Mouse (Mus musculus) intestine, embryonic 15.5 days (tissue): Measurements from ENCODE around the gene D630045J12Rik. TPM values are rescaled to one million over a fixed set of nuclear protein-coding genes. Genes with fewer than 3 reads are reported as not detected.

Experiments used
- ATAC-seq: fragments of 200-750 bp; cut with Nextera tagmentation; 2 replicates; pipeline ENCODE4 v1.8.0; 2017; ENCODE audit warnings: moderate TSS enrichment, moderate library complexity
- H3K27ac ChIP-seq: fragments of 300-500 bp; sonication (generic); 2 replicates; pipeline ENCODE4 v1.5.1; 2015; ENCODE audit warnings: mild to moderate bottlenecking, inconsistent platforms
- H3K27me3 ChIP-seq: fragments of 300-500 bp; sonication (generic); replicated peaks from 2 replicates; pipeline ENCODE4 v1.6.1; 2015; ENCODE audit warnings: inconsistent platforms
- H3K36me3 ChIP-seq: fragments of 300-500 bp; sonication (generic); 2 replicates; pipeline ENCODE4 v1.6.1; 2015; ENCODE audit warnings: inconsistent platforms
- H3K4me1 ChIP-seq: fragments of 300-500 bp; sonication (generic); replicated peaks from 2 replicates; pipeline ENCODE4 v1.6.1; 2015; ENCODE audit warnings: inconsistent platforms
- H3K4me2 ChIP-seq: fragments of 300-500 bp; sonication (generic); replicated peaks from 2 replicates; pipeline ENCODE4 v1.6.1; 2015; ENCODE audit warnings: mild to moderate bottlenecking, inconsistent platforms
- H3K4me3 ChIP-seq: fragments of 300-500 bp; sonication (generic); replicated peaks from 2 replicates; pipeline ENCODE4 v1.5.1; 2015; ENCODE audit warnings: inconsistent platforms
- H3K9ac ChIP-seq: fragments of 300-500 bp; sonication (generic); 2 replicates; pipeline ENCODE4 v1.6.1; 2015; ENCODE audit warnings: inconsistent platforms
- H3K9me3 ChIP-seq: fragments of 300-500 bp; sonication (generic); 2 replicates; pipeline ENCODE4 v1.6.1; 2016; ENCODE audit warnings: inconsistent platforms
- WGBS: fragments of 180-500 bp; shearing (Covaris S2); methylation state at CpG from one replicate; pipeline ENCODE4 v1.1.7; 2015; 5-methylcytosine and 5-hydroxymethylcytosine counted together
- polyA plus RNA-seq: library from polyadenylated mRNA; unstranded; fragments of >200 nt; fragmentation: Nextera tagmentation; extraction: Ambion mirVana; gene quantifications from 2 replicates; pipeline ENCODE4 v1.2.1, GENCODE M21; 2015

The D630045J12Rik gene
- polyA plus RNA-seq, 1 experiment from 2014 or later, result 2.8 TPM

DNA sequence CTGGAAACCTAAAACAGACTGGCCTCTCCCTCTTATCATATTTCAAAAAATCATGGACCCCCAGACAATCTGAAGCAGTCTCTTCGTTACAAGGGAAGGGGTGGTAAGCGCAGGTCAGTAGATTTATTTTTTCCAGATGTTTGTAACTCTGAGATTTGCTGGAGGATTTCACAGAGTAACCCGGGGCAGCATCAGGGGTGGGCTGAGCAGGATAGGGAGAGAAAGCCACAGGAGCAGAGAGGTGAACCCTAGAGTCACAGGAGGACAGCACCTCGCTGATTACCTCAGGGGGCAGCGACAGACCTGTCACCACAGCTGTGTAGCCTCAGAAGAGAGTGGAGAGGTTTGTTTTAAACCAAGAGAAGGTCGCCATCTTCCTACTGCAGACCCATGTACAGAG lies 88.4 kb downstream of the D630045J12Rik start:
- Histone ChIP-seq H3K27me3 (no peaks in the 10 kb centered on the region), H3K9ac (no peak overlapping the region), H3K9me3 (no peaks in the 10 kb centered on the region), H3K4me2 (no peak overlapping the region), H3K4me1 (peaks cover 2% of the 10 kb centered on the region; the same call in 1 of the 2 replicates), H3K36me3 (0 out of 2 replicates have a peak, but pooled peaks cover 5% of the 10 kb centered on the region), H3K4me3 (no peak overlapping the region), H3K27ac (no peak overlapping the region)
- no peak for ATAC-seq
- 61% methylated on average over 6 of the region's 6 CpGs for WGBS

- ATAC-seq, result no peak
- H3K36me3 ChIP-seq, result 0 out of 2 replicates have a peak, but pooled peaks cover 5% of the 10 kb centered on the region
- H3K27ac ChIP-seq, result no peak overlapping the region
- no peaks in the 10 kb centered on the region for H3K27me3 ChIP-seq
- no peak overlapping the region for H3K4me3 ChIP-seq
- no peak overlapping the region for H3K9ac ChIP-seq
- H3K9me3 ChIP-seq, result no peaks in the 10 kb centered on the region
- no peak overlapping the region for H3K4me2 ChIP-seq
- 87% methylated on average over 6 of the region's 6 CpGs for WGBS
- H3K4me1 ChIP-seq, result peaks cover 3% of the 10 kb centered on the region; the same call in 1 of the 2 replicates
These were observed 89.1 kb downstream of the D630045J12Rik start for GRCm38 (mm10) chr6:38164705-38165104.

GRCm38 (mm10) chr6:38162825-38163504 lies 90.8 kb downstream of the D630045J12Rik start:
- no peaks in the 10 kb centered on the region for H3K27me3 ChIP-seq
- H3K27ac ChIP-seq, result no peak overlapping the region
- H3K4me3 ChIP-seq, result no peak overlapping the region
- H3K4me2 ChIP-seq, result no peak overlapping the region
- H3K4me1 ChIP-seq, result peaks cover 3% of the 10 kb centered on the region; the same call in 1 of the 2 replicates
- ATAC-seq, result no peak
- 62% methylated on average over 14 of the region's 14 CpGs for WGBS
- no peak overlapping the region for H3K9ac ChIP-seq
- H3K36me3 ChIP-seq, result no peaks in the 10 kb centered on the region
- H3K9me3 ChIP-seq, result no peaks in the 10 kb centered on the region

DNA sequence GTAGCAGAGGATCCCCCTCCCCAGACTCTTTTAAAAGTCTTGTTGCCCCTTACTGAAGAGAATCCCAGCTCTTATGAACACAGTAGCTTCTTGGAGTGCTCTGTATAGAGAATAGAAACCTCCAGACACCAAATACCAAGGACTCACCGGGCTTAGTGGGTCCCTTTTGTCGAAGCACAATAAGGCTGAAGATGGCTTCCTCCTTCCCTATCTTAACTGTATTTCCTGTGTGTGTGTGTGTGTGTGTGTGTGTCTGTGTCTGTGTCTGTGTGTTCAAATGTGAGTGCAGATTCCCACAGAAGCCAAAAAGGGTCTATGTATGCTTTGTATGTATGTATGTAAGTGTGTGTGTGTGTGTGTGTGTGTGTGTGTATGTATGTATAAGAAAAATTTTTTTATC lies 93.3 kb downstream of the D630045J12Rik start:
- Histone ChIP-seq H3K27me3 (no peaks in the 10 kb centered on the region), H3K36me3 (no peaks in the 10 kb centered on the region), H3K9ac (no peak overlapping the region), H3K4me1 (peaks cover 3% of the 10 kb centered on the region; the same call in 1 of the 2 replicates), H3K27ac (0 out of 2 replicates have a peak overlapping the region, but pooled peaks have one; percentile 32), H3K9me3 (no peaks in the 10 kb centered on the region), H3K4me3 (no peak overlapping the region), H3K4me2 (no peak overlapping the region)
- 0 out of 2 replicates have a peak, but pooled peaks have one; percentile 19 for ATAC-seq
- WGBS, result 64% methylated on average over 2 of the region's 2 CpGs

- H3K9me3 ChIP-seq, result no peaks in the 10 kb centered on the region
- peaks cover 3% of the 10 kb centered on the region; the same call in 1 of the 2 replicates for H3K4me1 ChIP-seq
- WGBS, result 9% methylated on average over 3 of the region's 3 CpGs
- H3K9ac ChIP-seq, result no peak overlapping the region
- no peaks in the 10 kb centered on the region for H3K36me3 ChIP-seq
- no peak overlapping the region for H3K4me3 ChIP-seq
- H3K27me3 ChIP-seq, result no peaks in the 10 kb centered on the region
- ATAC-seq, result peak; percentile 68
- H3K4me2 ChIP-seq, result no peak overlapping the region
- 0 out of 2 replicates have a peak overlapping the region, but pooled peaks have one; percentile 32 for H3K27ac ChIP-seq
These were observed 93.7 kb downstream of the D630045J12Rik start for GRCm38 (mm10) chr6:38160102-38160501.

GRCm38 (mm10) chr6:38159576-38159975 lies 94.2 kb downstream of the D630045J12Rik start:
- ATAC-seq, result 0 out of 2 replicates have a peak, but pooled peaks have one; percentile 24
- Histone ChIP-seq H3K27me3 (no peaks in the 10 kb centered on the region), H3K4me3 (no peak overlapping the region), H3K9ac (no peak overlapping the region), H3K4me2 (no peak overlapping the region), H3K4me1 (peaks cover 3% of the 10 kb centered on the region; the same call in 1 of the 2 replicates), H3K9me3 (no peaks in the 10 kb centered on the region), H3K27ac (no peak overlapping the region), H3K36me3 (no peaks in the 10 kb centered on the region)
- 94% methylated on average over 4 of the region's 4 CpGs for WGBS

- no peak overlapping the region for H3K4me3 ChIP-seq
- no peak overlapping the region for H3K4me2 ChIP-seq
- no peak for ATAC-seq
- H3K27ac ChIP-seq, result no peak overlapping the region
- H3K36me3 ChIP-seq, result no peaks in the 10 kb centered on the region
- H3K9me3 ChIP-seq, result no peaks in the 10 kb centered on the region
- H3K27me3 ChIP-seq, result no peaks in the 10 kb centered on the region
- no peak overlapping the region for H3K9ac ChIP-seq
- H3K4me1 ChIP-seq, result peaks cover 3% of the 10 kb centered on the region; the same call in 1 of the 2 replicates
- WGBS, result 85% methylated on average over 16 of the region's 16 CpGs
These were observed 95.9 kb downstream of the D630045J12Rik start for GRCm38 (mm10) chr6:38157925-38158324.

- WGBS, result 90% methylated on average over 5 of the region's 5 CpGs
These were observed 97.6 kb downstream of the D630045J12Rik start for GRCm38 (mm10) chr6:38156204-38156603.

GRCm38 (mm10) chr6:38152305-38152704 lies 101.5 kb downstream of the D630045J12Rik start:
- H3K27ac ChIP-seq, result no peak overlapping the region
- peak; percentile 53; the same call in 1 of the 2 replicates for ATAC-seq
- H3K4me1 ChIP-seq, result no peaks in the 10 kb centered on the region
- H3K27me3 ChIP-seq, result no peaks in the 10 kb centered on the region
- no peak overlapping the region for H3K4me3 ChIP-seq
- H3K9me3 ChIP-seq, result no peaks in the 10 kb centered on the region
- WGBS, result 67% methylated on average over 11 of the region's 11 CpGs
- no peaks in the 10 kb centered on the region for H3K36me3 ChIP-seq
- no peak overlapping the region for H3K9ac ChIP-seq
- no peak overlapping the region for H3K4me2 ChIP-seq

More at GRCm38 (mm10) chr6:38156204-38156603, 97.6 kb downstream of the D630045J12Rik start:
- no peak for ATAC-seq
- no peak overlapping the region for H3K27ac ChIP-seq
- H3K27me3 ChIP-seq, result no peaks in the 10 kb centered on the region
- no peaks in the 10 kb centered on the region for H3K9me3 ChIP-seq
- H3K36me3 ChIP-seq, result no peaks in the 10 kb centered on the region
- no peak overlapping the region for H3K4me3 ChIP-seq
- H3K9ac ChIP-seq, result no peak overlapping the region
- peaks cover 3% of the 10 kb centered on the region; the same call in 1 of the 2 replicates for H3K4me1 ChIP-seq
- no peak overlapping the region for H3K4me2 ChIP-seq

GRCm38 (mm10) chr6:38149483-38149882 lies 104.3 kb downstream of the D630045J12Rik start:
- Histone ChIP-seq H3K27ac (no peak overlapping the region), H3K27me3 (no peaks in the 10 kb centered on the region), H3K9ac (no peak overlapping the region), H3K36me3 (no peaks in the 10 kb centered on the region), H3K9me3 (no peaks in the 10 kb centered on the region), H3K4me3 (no peak overlapping the region), H3K4me2 (no peak overlapping the region), H3K4me1 (no peaks in the 10 kb centered on the region; the same call in 1 of the 2 replicates)
- WGBS, result 92% methylated on average over 19 of the region's 19 CpGs
- ATAC-seq, result no peak

- H3K27ac ChIP-seq, result no peak overlapping the region
- H3K9ac ChIP-seq, result no peak overlapping the region
- WGBS, result 92% methylated on average over 10 of the region's 10 CpGs
- H3K36me3 ChIP-seq, result no peaks in the 10 kb centered on the region
- no peaks in the 10 kb centered on the region for H3K9me3 ChIP-seq
- H3K4me3 ChIP-seq, result no peak overlapping the region
- peaks cover 3% of the 10 kb centered on the region for H3K4me1 ChIP-seq
- no peak for ATAC-seq
- H3K4me2 ChIP-seq, result no peak overlapping the region
- H3K27me3 ChIP-seq, result no peaks in the 10 kb centered on the region
These were observed 105.2 kb downstream of the D630045J12Rik start for GRCm38 (mm10) chr6:38148626-38149025.

DNA sequence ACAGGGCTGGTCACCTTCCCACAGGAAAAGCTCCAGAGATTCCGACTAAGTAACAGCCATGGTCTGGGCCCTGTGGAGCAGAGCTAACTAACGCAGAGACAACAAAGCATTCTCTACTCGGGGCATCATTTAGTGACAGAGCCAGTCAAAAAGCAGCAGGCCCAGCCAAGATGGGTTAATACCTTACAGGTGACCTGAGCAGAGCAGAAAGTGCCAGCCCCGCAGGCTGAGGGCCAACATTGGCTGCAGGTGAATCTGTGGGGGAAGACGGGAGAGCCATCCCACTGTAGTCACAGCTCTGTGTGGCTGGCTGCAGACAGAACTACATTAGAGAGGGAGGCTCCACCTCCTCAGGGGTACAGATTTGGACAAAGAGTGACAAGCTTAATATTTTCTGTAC lies 106.5 kb downstream of the D630045J12Rik start:
- Histone ChIP-seq H3K27me3 (no peaks in the 10 kb centered on the region), H3K27ac (no peak overlapping the region), H3K36me3 (no peaks in the 10 kb centered on the region), H3K4me2 (no peak overlapping the region), H3K9me3 (no peaks in the 10 kb centered on the region), H3K9ac (no peak overlapping the region), H3K4me3 (no peak overlapping the region), H3K4me1 (peaks cover 3% of the 10 kb centered on the region)
- WGBS, result 83% methylated on average over 5 of the region's 5 CpGs
- ATAC-seq, result no peak
